Mouse (Mus musculus) splenic B cell, adult 2 months (primary cell): ENCODE results near the gene Glp2r.

ENCODE experiments used
- DNase-seq: peaks from one replicate; pipeline ENCODE4 v3.0.0-alpha.2; 2011; ENCODE audit warnings: low read depth, low spot score
- H3K27me3 ChIP-seq: 2 replicates; pipeline ENCODE4 v1.6.1; 2012; ENCODE audit warnings: mild to moderate bottlenecking, low read length, moderate library complexity, mixed read lengths; ENCODE audit not compliant: control insufficient read depth, poor library complexity, insufficient read depth, severe bottlenecking
- H3K36me3 ChIP-seq: 2 replicates; pipeline ENCODE4 v1.6.1; 2012; ENCODE audit warnings: mild to moderate bottlenecking, low read length, moderate library complexity, mixed read lengths; ENCODE audit not compliant: control insufficient read depth, poor library complexity, insufficient read depth, severe bottlenecking

Gene Glp2r

GRCm38 (mm10) chr11:67644632-67645149 is 126.3 kb downstream of the Glp2r start:
- Histone ChIP-seq H3K36me3 (no peaks in the 10 kb centered on the region), H3K27me3 (no peaks in the 10 kb centered on the region)
- DNase-seq, result no peak

- no peaks in the 10 kb centered on the region for H3K27me3 ChIP-seq
- no peak for DNase-seq
- H3K36me3 ChIP-seq, result no peaks in the 10 kb centered on the region
Measured at GRCm38 (mm10) chr11:67643465-67643864, 127.5 kb downstream of the Glp2r start.

GRCm38 (mm10) chr11:67642835-67643234 is 128.1 kb downstream of the Glp2r start:
- no peak for DNase-seq
- no peaks in the 10 kb centered on the region for H3K36me3 ChIP-seq
- no peaks in the 10 kb centered on the region for H3K27me3 ChIP-seq

- H3K27me3 ChIP-seq, result no peaks in the 10 kb centered on the region
- no peak for DNase-seq
- H3K36me3 ChIP-seq, result no peaks in the 10 kb centered on the region
Measured at GRCm38 (mm10) chr11:67642421-67642820, 128.5 kb downstream of the Glp2r start.

GRCm38 (mm10) chr11:67640299-67640698 is 130.7 kb downstream of the Glp2r start:
- no peak for DNase-seq
- no peaks in the 10 kb centered on the region for H3K36me3 ChIP-seq
- H3K27me3 ChIP-seq, result no peaks in the 10 kb centered on the region

- no peaks in the 10 kb centered on the region for H3K27me3 ChIP-seq
- DNase-seq, result no peak
Measured at GRCm38 (mm10) chr11:67638401-67638800, 132.6 kb downstream of the Glp2r start.

GRCm38 (mm10) chr11:67636905-67637586 is 133.9 kb downstream of the Glp2r start:
- no peaks in the 10 kb centered on the region for H3K36me3 ChIP-seq
- H3K27me3 ChIP-seq, result no peaks in the 10 kb centered on the region
- no peak for DNase-seq

More at GRCm38 (mm10) chr11:67638401-67638800, 132.6 kb downstream of the Glp2r start:
- H3K36me3 ChIP-seq, result no peaks in the 10 kb centered on the region

GRCm38 (mm10) chr11:67636201-67636600 is 134.8 kb downstream of the Glp2r start:
- Histone ChIP-seq H3K36me3 (no peaks in the 10 kb centered on the region), H3K27me3 (no peaks in the 10 kb centered on the region)
- DNase-seq, result no peak

GRCm38 (mm10) chr11:67633620-67634229 is 137.2 kb downstream of the Glp2r start:
- DNase-seq, result no peak
- no peaks in the 10 kb centered on the region for H3K27me3 ChIP-seq
- no peaks in the 10 kb centered on the region for H3K36me3 ChIP-seq

- Histone ChIP-seq H3K36me3 (no peaks in the 10 kb centered on the region), H3K27me3 (no peaks in the 10 kb centered on the region)
- no peak for DNase-seq
Measured at GRCm38 (mm10) chr11:67632906-67633305, 138.0 kb downstream of the Glp2r start.

GRCm38 (mm10) chr11:67628522-67628921 is 142.4 kb downstream of the Glp2r start:
- no peak for DNase-seq
- H3K36me3 ChIP-seq, result no peaks in the 10 kb centered on the region
- H3K27me3 ChIP-seq, result no peaks in the 10 kb centered on the region

- Histone ChIP-seq H3K27me3 (no peaks in the 10 kb centered on the region), H3K36me3 (no peaks in the 10 kb centered on the region)
- no peak for DNase-seq
Measured at GRCm38 (mm10) chr11:67627179-67627578, 143.8 kb downstream of the Glp2r start.

- Histone ChIP-seq H3K27me3 (no peaks in the 10 kb centered on the region), H3K36me3 (no peaks in the 10 kb centered on the region)
- no peak for DNase-seq
Measured at GRCm38 (mm10) chr11:67622340-67622739, 148.6 kb downstream of the Glp2r start.

- Histone ChIP-seq H3K36me3 (no peaks in the 10 kb centered on the region), H3K27me3 (no peaks in the 10 kb centered on the region)
- DNase-seq, result no peak
Measured at GRCm38 (mm10) chr11:67616557-67617239, 154.3 kb downstream of the Glp2r start.
